Mouse (Mus musculus) neutrophil, adult 5-6 weeks (primary cell): ENCODE measurements around the gene Dazap2. TPM values are rescaled to one million over a fixed set of nuclear protein-coding genes. Genes with fewer than 3 reads are reported as not detected.
"Not testable (repeated sequence)": the region's sequence is repeated elsewhere in the genome, so short reads cannot be mapped to it uniquely, and the experiment has no call there.

Source experiments
- ATAC-seq: fragments of 151-379, 151-347 bp; 2 replicates; pipeline ENCODE4 v1.8.0; 2017; ENCODE audit warnings: mild to moderate bottlenecking, moderate TSS enrichment; ENCODE audit not compliant: insufficient number of reproducible peaks, poor library complexity, low FRiP score, severe bottlenecking; ENCODE audit errors: extremely low read depth
- total RNA-seq: library from RNA; stranded (forward); fragments of 200-1000 nt; gene quantifications from 2 replicates; pipeline ENCODE4 v1.2.3, GENCODE M21; 2017

Gene Dazap2
- total RNA-seq, 1 experiment from 2014 or later, result 376 TPM

GRCm38 (mm10) chr15:100600696-100601272 lies 14.4 kb upstream of the Dazap2 start:
- ATAC-seq, result no peak

GRCm38 (mm10) chr15:100601669-100602068 lies 13.5 kb upstream of the Dazap2 start:
- no peak for ATAC-seq

GRCm38 (mm10) chr15:100606677-100607076 lies 8.5 kb upstream of the Dazap2 start:
- not testable (repeated sequence) for ATAC-seq

GRCm38 (mm10) chr15:100611951-100612350 lies 3.2 kb upstream of the Dazap2 start:
- no peak for ATAC-seq

GRCm38 (mm10) chr15:100612432-100612831 lies 2.7 kb upstream of the Dazap2 start:
- ATAC-seq, result no peak

- peak; percentile 30 for ATAC-seq
Observed at GRCm38 (mm10) chr15:100613584-100613983, 1.6 kb upstream of the Dazap2 start.

GRCm38 (mm10) chr15:100614218-100614995 lies 742 bp upstream of the Dazap2 start:
- ATAC-seq, result peak; percentile 1; the same call in 1 of the 2 replicates

GRCm38 (mm10) chr15:100615825-100616220 lies 674 bp downstream of the Dazap2 start:
- peak; percentile 47 for ATAC-seq

GRCm38 (mm10) chr15:100616221-100616620 lies 1.1 kb downstream of the Dazap2 start:
- no peak for ATAC-seq

GRCm38 (mm10) chr15:100619200-100619599 lies 4.1 kb downstream of the Dazap2 start:
- no peak for ATAC-seq

- not testable (repeated sequence) for ATAC-seq
Observed at GRCm38 (mm10) chr15:100621671-100622070, 6.5 kb downstream of the Dazap2 start.

GRCm38 (mm10) chr15:100622164-100622563 lies 7.0 kb downstream of the Dazap2 start:
- ATAC-seq, result no peak; the same call in 1 of the 2 replicates

GRCm38 (mm10) chr15:100623754-100624153 lies 8.6 kb downstream of the Dazap2 start:
- ATAC-seq, result no peak

- ATAC-seq, result no peak
Observed at GRCm38 (mm10) chr15:100624435-100624834, 9.3 kb downstream of the Dazap2 start.

GRCm38 (mm10) chr15:100627287-100627686 lies 12.1 kb downstream of the Dazap2 start:
- no peak for ATAC-seq

GRCm38 (mm10) chr15:100627774-100628370 lies 12.7 kb downstream of the Dazap2 start:
- no peak for ATAC-seq

GRCm38 (mm10) chr15:100628797-100629196 lies 13.6 kb downstream of the Dazap2 start:
- ATAC-seq, result no peak

- no peak for ATAC-seq
Observed at GRCm38 (mm10) chr15:100630126-100630525, 15.0 kb downstream of the Dazap2 start.

- ATAC-seq, result peak; percentile 7; the same call in 1 of the 2 replicates
Observed at GRCm38 (mm10) chr15:100631454-100632170, 16.5 kb downstream of the Dazap2 start.
